Mouse (Mus musculus): ENCODE measurements at regions not wholly inside any gene's neighbourhood (a gene's known extent, or its start where the extent isn't known, plus 50 kb on each side); places are given as distances from the start of the nearest gene placed in this dataset.

DNA sequence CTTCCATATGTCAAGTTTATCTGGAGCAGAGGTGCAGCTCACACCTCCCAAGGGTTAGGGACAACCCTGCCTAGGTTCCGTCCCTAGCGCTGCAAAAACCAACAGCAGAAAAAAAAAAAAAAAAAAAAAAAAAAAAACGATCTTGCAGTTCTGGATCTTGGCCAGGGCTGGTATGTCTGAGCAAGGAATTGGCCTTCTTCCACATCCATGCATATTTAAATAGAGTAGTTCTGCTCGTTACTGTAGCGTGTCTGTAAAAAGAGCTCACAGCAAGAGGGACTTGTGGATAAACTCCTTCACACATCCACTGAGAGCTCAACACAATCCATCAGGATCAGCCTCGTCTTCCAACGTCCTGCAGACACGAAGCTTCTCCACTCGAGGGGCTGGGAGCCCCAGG lies 639.4 kb upstream of the Adam5 start:
- 59% methylated on average over 9 of the region's 9 CpGs for WGBS
- H3K4me3 ChIP-seq (ENCODE audit: low read depth, low read length) = no peak overlapping the region
- no peaks in the 10 kb centered on the region for H3K27me3 ChIP-seq (ENCODE audit: control insufficient read depth, insufficient read depth, low read length)
- H3K9me3 ChIP-seq (ENCODE audit: control insufficient read depth, low read length) = no peaks in the 10 kb centered on the region
- no peak overlapping the region for H3K4me2 ChIP-seq (ENCODE audit: low read depth, severe bottlenecking)
- no peak overlapping the region for H3K27ac ChIP-seq (replicated peaks; ENCODE audit: low read depth, low read length)
- H3K36me3 ChIP-seq (ENCODE audit: control insufficient read depth, insufficient read depth, low read length) = no peaks in the 10 kb centered on the region
- no peak overlapping the region for H3K9ac ChIP-seq (ENCODE audit: low read length)
- ATAC-seq (ENCODE audit: insufficient number of reproducible peaks, low FRiP score, low TSS enrichment, low read depth) (no peak), DNase-seq (ENCODE audit: low spot score) (no peak)
- H3K4me1 ChIP-seq (ENCODE audit: control insufficient read depth, insufficient read depth, low read length) = peaks cover 17% of the 10 kb centered on the region

DNA sequence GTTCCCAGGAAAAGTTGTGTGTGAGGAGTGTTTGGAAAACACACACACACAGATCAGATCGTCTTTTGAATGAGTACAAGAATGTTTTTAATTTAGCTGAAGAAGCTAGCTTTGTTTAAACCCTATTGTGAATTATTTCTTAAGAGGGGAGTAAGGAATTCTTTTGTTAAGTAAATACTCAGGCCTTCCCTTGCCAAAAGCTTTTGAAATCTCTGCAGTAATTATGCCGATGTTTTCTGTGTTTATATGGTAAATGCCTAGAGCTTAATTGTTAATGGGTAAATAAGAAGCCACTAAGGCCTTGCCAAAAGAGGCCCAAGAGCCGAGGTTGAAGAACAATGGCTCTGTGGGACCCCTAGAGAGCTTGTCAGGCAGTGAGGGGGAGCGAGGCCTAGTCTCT lies 638.3 kb upstream of the Adam5 start:
- H3K4me2 ChIP-seq (ENCODE audit: low read depth, severe bottlenecking) = no peak overlapping the region
- DNase-seq (ENCODE audit: low spot score) (no peak), ATAC-seq (ENCODE audit: insufficient number of reproducible peaks, low FRiP score, low TSS enrichment, low read depth) (no peak)
- H3K9me3 ChIP-seq (ENCODE audit: control insufficient read depth, low read length) = no peaks in the 10 kb centered on the region
- H3K4me3 ChIP-seq (ENCODE audit: low read depth, low read length) = no peak overlapping the region
- WGBS = 54% methylated on average over 4 of the region's 4 CpGs
- H3K9ac ChIP-seq (ENCODE audit: low read length) = no peak overlapping the region
- no peaks in the 10 kb centered on the region for H3K27me3 ChIP-seq (ENCODE audit: control insufficient read depth, insufficient read depth, low read length)
- H3K27ac ChIP-seq (replicated peaks; ENCODE audit: low read depth, low read length) = no peak overlapping the region
- no peaks in the 10 kb centered on the region for H3K36me3 ChIP-seq (ENCODE audit: control insufficient read depth, insufficient read depth, low read length)
- H3K4me1 ChIP-seq (ENCODE audit: control insufficient read depth, insufficient read depth, low read length) = peaks cover 17% of the 10 kb centered on the region

DNA sequence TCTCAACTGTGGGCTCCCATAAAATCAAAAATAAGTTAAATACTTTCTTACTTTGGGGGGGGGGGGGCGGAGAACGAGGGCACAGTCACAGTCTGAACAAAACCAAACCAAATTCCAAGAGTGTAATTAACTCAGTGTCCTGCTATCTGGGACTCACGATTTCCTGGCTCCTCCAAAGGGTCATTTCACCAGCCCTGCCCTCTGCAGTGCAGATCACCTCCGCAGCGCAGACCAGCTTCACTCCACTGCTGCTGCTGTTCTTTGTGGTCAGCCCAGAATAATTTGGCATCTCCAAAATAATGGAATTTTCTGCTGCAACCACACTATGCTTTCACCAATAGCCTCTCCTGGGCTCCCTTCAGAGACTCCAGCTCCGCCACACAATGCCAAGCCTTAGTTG lies 631.5 kb upstream of the Adam5 start:
- H3K4me1 ChIP-seq (ENCODE audit: control insufficient read depth, insufficient read depth, low read length) = no peaks in the 10 kb centered on the region
- H3K9me3 ChIP-seq (ENCODE audit: control insufficient read depth, low read length) = no peaks in the 10 kb centered on the region
- H3K36me3 ChIP-seq (ENCODE audit: control insufficient read depth, insufficient read depth, low read length) = no peaks in the 10 kb centered on the region
- DNase-seq (ENCODE audit: low spot score) (no peak), ATAC-seq (ENCODE audit: insufficient number of reproducible peaks, low FRiP score, low TSS enrichment, low read depth) (no peak)
- no peak overlapping the region for H3K4me2 ChIP-seq (ENCODE audit: low read depth, severe bottlenecking)
- no peak overlapping the region for H3K4me3 ChIP-seq (ENCODE audit: low read depth, low read length)
- WGBS = 61% methylated on average over 6 of the region's 6 CpGs
- no peak overlapping the region for H3K27ac ChIP-seq (replicated peaks; ENCODE audit: low read depth, low read length)
- H3K9ac ChIP-seq (ENCODE audit: low read length) = no peak overlapping the region
- no peaks in the 10 kb centered on the region for H3K27me3 ChIP-seq (ENCODE audit: control insufficient read depth, insufficient read depth, low read length)

DNA sequence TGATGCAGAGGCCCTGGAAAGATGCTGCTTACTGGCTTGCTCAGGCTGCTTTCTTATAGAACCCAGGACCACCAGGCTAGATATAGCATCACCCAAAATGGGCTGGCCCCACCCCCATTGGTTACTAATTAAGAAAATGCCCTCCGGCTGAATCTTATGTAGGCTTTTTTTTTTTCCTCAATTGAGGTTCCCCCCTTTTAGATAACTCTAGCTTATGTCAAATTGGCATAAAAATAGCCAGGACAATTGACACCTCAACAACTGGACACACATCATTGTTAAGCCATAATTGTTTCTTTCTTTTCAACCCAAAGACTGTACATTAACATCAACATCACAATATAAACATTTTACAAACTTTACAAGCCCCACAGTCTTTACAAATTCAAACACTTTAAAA lies 630.8 kb upstream of the Adam5 start:
- ATAC-seq (ENCODE audit: insufficient number of reproducible peaks, low FRiP score, low TSS enrichment, low read depth) (no peak), DNase-seq (ENCODE audit: low spot score) (no peak)
- Histone ChIP-seq H3K4me1 (ENCODE audit: control insufficient read depth, insufficient read depth, low read length) (no peaks in the 10 kb centered on the region), H3K27ac (replicated peaks; ENCODE audit: low read depth, low read length) (no peak overlapping the region), H3K4me2 (ENCODE audit: low read depth, severe bottlenecking) (no peak overlapping the region), H3K27me3 (ENCODE audit: control insufficient read depth, insufficient read depth, low read length) (no peaks in the 10 kb centered on the region), H3K36me3 (ENCODE audit: control insufficient read depth, insufficient read depth, low read length) (no peaks in the 10 kb centered on the region), H3K9ac (ENCODE audit: low read length) (no peak overlapping the region), H3K9me3 (ENCODE audit: control insufficient read depth, low read length) (no peaks in the 10 kb centered on the region), H3K4me3 (ENCODE audit: low read depth, low read length) (no peak overlapping the region)
- 93% methylated on average over 1 of the region's 1 CpGs for WGBS

DNA sequence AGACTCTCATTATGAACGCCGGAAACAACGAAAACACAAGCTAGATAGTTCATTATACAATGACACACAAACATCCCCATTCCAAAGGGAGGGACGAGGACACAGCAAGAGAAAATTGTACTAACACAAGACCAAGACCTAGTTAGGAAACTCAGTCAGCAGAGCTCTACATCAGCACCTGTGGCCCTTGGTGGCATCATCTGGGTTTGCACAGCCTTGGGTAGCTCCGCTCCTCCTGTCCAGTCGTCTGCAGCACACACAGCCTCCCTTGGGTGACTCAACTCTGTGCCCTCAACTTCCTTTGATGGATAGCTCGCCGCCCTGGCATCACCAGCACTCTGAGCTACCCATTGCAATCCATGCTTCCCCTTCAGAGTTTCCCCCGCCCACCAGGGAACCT lies 629.7 kb upstream of the Adam5 start:
- Histone ChIP-seq H3K4me2 (ENCODE audit: low read depth, severe bottlenecking) (no peak overlapping the region), H3K9ac (ENCODE audit: low read length) (no peak overlapping the region), H3K36me3 (ENCODE audit: control insufficient read depth, insufficient read depth, low read length) (no peaks in the 10 kb centered on the region), H3K27ac (replicated peaks; ENCODE audit: low read depth, low read length) (no peak overlapping the region), H3K4me1 (ENCODE audit: control insufficient read depth, insufficient read depth, low read length) (no peaks in the 10 kb centered on the region), H3K4me3 (ENCODE audit: low read depth, low read length) (no peak overlapping the region), H3K27me3 (ENCODE audit: control insufficient read depth, insufficient read depth, low read length) (no peaks in the 10 kb centered on the region), H3K9me3 (ENCODE audit: control insufficient read depth, low read length) (no peaks in the 10 kb centered on the region)
- no peak for ATAC-seq (ENCODE audit: insufficient number of reproducible peaks, low FRiP score, low TSS enrichment, low read depth)
- WGBS = 95% methylated on average over 9 of the region's 9 CpGs
- no peak for DNase-seq (ENCODE audit: low spot score)

DNA sequence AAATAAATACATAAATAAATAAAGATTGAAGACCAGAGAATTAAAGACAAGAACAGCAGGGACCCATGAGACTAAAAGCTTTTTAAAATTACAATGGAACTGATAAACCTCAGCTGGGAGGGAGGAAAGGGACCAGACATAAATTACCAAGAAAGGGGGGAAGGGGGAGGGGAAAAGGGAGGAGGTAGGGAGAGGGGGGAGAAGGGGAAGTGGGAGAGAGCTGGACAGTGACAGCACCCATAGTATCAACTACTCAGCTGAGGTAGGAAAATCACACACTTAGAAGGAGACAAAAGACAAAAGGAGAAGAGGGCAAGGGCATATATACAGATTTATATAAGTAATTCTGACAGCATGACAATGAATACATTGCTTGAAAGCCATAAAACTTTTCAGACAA lies 626.4 kb upstream of the Adam5 start:
- ATAC-seq (ENCODE audit: insufficient number of reproducible peaks, low FRiP score, low TSS enrichment, low read depth) (no peak), DNase-seq (ENCODE audit: low spot score) (no peak)
- no peak overlapping the region for H3K4me2 ChIP-seq (ENCODE audit: low read depth, severe bottlenecking)
- H3K9me3 ChIP-seq (ENCODE audit: control insufficient read depth, low read length) = no peaks in the 10 kb centered on the region
- no peaks in the 10 kb centered on the region for H3K27me3 ChIP-seq (ENCODE audit: control insufficient read depth, insufficient read depth, low read length)
- H3K4me3 ChIP-seq (ENCODE audit: low read depth, low read length) = no peak overlapping the region
- no peaks in the 10 kb centered on the region for H3K36me3 ChIP-seq (ENCODE audit: control insufficient read depth, insufficient read depth, low read length)
- H3K27ac ChIP-seq (replicated peaks; ENCODE audit: low read depth, low read length) = no peak overlapping the region
- H3K9ac ChIP-seq (ENCODE audit: low read length) = no peak overlapping the region
- no peaks in the 10 kb centered on the region for H3K4me1 ChIP-seq (ENCODE audit: control insufficient read depth, insufficient read depth, low read length)

DNA sequence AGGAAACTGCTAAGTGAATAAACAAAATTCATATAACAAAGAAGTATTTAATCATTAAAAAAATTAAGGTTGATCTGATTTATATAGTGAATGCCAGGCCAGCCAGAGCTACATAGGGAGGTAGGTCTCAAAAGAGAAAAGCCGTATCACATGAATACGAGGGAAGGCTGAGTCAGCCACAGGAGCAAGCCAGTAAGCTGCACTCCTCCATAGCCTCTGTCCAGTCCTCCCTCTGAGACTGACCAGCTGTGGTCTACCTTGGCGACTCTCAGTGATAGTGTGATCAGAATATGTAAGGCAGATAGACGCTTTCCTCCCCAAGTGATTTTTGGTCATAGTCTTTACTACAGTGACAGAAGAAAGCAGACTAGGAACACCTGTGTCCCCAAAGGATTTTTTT lies 625.4 kb upstream of the Adam5 start:
- Histone ChIP-seq H3K4me1 (ENCODE audit: control insufficient read depth, insufficient read depth, low read length) (no peaks in the 10 kb centered on the region), H3K9ac (ENCODE audit: low read length) (no peak overlapping the region), H3K36me3 (ENCODE audit: control insufficient read depth, insufficient read depth, low read length) (no peaks in the 10 kb centered on the region), H3K9me3 (ENCODE audit: control insufficient read depth, low read length) (no peaks in the 10 kb centered on the region), H3K27ac (replicated peaks; ENCODE audit: low read depth, low read length) (no peak overlapping the region), H3K27me3 (ENCODE audit: control insufficient read depth, insufficient read depth, low read length) (no peaks in the 10 kb centered on the region), H3K4me3 (ENCODE audit: low read depth, low read length) (no peak overlapping the region), H3K4me2 (ENCODE audit: low read depth, severe bottlenecking) (no peak overlapping the region)
- no peak for DNase-seq (ENCODE audit: low spot score)
- no peak for ATAC-seq (ENCODE audit: insufficient number of reproducible peaks, low FRiP score, low TSS enrichment, low read depth)
- whole genome bisulfite sequencing = 91% methylated on average over 4 of the region's 4 CpGs

DNA sequence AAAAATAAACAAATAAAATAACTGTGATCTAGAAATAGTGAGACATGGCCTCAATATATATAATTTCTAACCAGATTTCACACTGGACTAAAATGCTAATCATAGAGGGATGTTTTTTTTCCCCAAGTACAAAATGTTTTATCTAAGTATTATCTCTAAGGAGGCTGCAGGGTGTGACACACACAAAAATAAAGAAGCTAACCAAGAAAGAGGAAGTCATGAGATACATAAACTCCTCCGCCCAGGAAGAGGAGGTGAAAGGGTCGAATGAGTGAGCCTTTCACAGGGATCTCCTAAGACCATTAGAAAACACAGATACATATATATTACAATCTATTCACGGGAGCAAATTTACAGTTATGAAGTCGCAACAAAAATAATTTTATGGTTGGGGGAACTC lies 623.7 kb upstream of the Adam5 start:
- WGBS = 88% methylated on average over 4 of the region's 4 CpGs
- Histone ChIP-seq H3K4me2 (ENCODE audit: low read depth, severe bottlenecking) (no peak overlapping the region), H3K27ac (replicated peaks; ENCODE audit: low read depth, low read length) (no peak overlapping the region), H3K27me3 (ENCODE audit: control insufficient read depth, insufficient read depth, low read length) (no peaks in the 10 kb centered on the region), H3K9me3 (ENCODE audit: control insufficient read depth, low read length) (no peaks in the 10 kb centered on the region), H3K9ac (ENCODE audit: low read length) (no peak overlapping the region), H3K4me3 (ENCODE audit: low read depth, low read length) (no peak overlapping the region), H3K4me1 (ENCODE audit: control insufficient read depth, insufficient read depth, low read length) (no peaks in the 10 kb centered on the region), H3K36me3 (ENCODE audit: control insufficient read depth, insufficient read depth, low read length) (no peaks in the 10 kb centered on the region)
- DNase-seq (ENCODE audit: low spot score) (no peak), ATAC-seq (ENCODE audit: insufficient number of reproducible peaks, low FRiP score, low TSS enrichment, low read depth) (no peak)

DNA sequence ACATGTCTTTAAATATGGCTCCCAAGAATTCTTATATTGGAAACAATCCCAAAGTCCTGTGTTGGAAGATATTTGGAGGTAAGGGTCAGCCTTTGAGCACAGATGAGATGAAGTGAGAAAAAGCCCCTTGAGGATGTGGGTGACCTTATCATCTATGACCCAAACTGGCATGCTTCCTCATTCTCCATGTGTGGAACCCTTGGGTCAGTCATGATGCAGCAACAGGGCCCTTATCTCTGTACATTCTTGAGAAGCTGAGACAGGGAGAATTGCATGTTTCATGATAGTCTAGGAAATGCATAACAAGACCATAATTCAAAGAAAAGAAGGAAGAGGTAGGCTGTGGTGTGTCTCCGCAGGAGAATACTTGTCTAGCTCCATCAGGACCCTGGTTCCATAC lies 621.8 kb upstream of the Adam5 start:
- Histone ChIP-seq H3K9ac (ENCODE audit: low read length) (no peak overlapping the region), H3K4me1 (ENCODE audit: control insufficient read depth, insufficient read depth, low read length) (peaks cover 7% of the 10 kb centered on the region; the same call in 1 of the 2 replicates), H3K9me3 (ENCODE audit: control insufficient read depth, low read length) (no peaks in the 10 kb centered on the region), H3K4me3 (ENCODE audit: low read depth, low read length) (no peak overlapping the region), H3K4me2 (ENCODE audit: low read depth, severe bottlenecking) (no peak overlapping the region), H3K27ac (replicated peaks; ENCODE audit: low read depth, low read length) (no peak overlapping the region), H3K27me3 (ENCODE audit: control insufficient read depth, insufficient read depth, low read length) (no peaks in the 10 kb centered on the region), H3K36me3 (ENCODE audit: control insufficient read depth, insufficient read depth, low read length) (no peaks in the 10 kb centered on the region)
- WGBS = 88% methylated on average over 1 of the region's 1 CpGs
- no peak for ATAC-seq (ENCODE audit: insufficient number of reproducible peaks, low FRiP score, low TSS enrichment, low read depth)
- DNase-seq (ENCODE audit: low spot score) = no peak

All from limb, embryonic 11.5 days (tissue).